Mouse (Mus musculus): ENCODE data around the gene Icam4.

DNA sequence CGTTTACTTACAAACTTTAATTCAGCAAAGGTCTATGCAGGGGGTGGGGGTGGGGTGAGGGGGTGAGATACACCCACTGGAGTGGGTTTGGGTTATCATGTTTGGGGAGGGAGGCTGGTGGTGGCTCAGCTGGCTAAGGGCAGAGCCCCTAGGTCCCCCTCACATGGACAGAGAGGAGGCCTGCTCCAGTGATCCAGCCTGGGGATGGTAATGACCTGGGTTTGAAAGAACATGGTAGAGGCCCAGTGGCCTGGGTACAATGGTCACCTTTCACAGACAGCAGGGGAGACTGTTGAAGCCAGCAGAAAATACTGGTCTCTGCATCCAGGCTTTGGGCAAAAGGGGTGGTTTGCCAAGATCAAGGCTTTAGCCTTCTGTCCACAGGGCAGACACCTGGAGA, 45.0 kb downstream of the Icam4 start:
- TF ChIP-seq POLR2A (IDR thresholded peaks at IDR 0.05; ENCODE audit: insufficient read depth, low read depth, low read length) (no peak), CTCF (IDR thresholded peaks at IDR 0.05; ENCODE audit: insufficient read depth, low read depth, low read length) (no peak)
